Mouse (Mus musculus) kidney, adult 2 months (tissue): ENCODE results near the gene Ccdc42.

Experiments
- CTCF ChIP-seq: fragments of 200-500 bp; conservative IDR thresholded peaks from 2 replicates; pipeline ENCODE4 v1.5.1; 2011; ENCODE audit warnings: low read depth, mild to moderate bottlenecking, control low read depth, low read length, moderate library complexity, mixed read lengths; ENCODE audit not compliant: insufficient read depth, insufficient read length
- POLR2A ChIP-seq: fragments of 200-500 bp; IDR thresholded peaks from one replicate; pipeline ENCODE4 v1.6.1; 2011; ENCODE audit warnings: low read depth, low read length, control low read depth

- peak; percentile 45; the same call in 1 of the 2 replicates for TF ChIP-seq CTCF
- TF ChIP-seq POLR2A = no peak
Measured at GRCm38 (mm10) chr11:68585890-68586289, 931 bp upstream of the Ccdc42 start.
